Mouse (Mus musculus): ENCODE measurements around the gene Dnpep.
A peak's percentile ranks its signal among the peaks of the same experiment; 100 is the strongest.

Dnpep gene

GRCm38 (mm10) chr1:75264091-75264880, 53.5 kb downstream of the Dnpep start, which contains the start of gene Ptprn:
Ptprn (minus strand) TSS chr1:75264502.
- peak; percentile 89 for DNase-seq (ENCODE audit: low read depth, low spot score)

- DNase-seq (ENCODE audit: low read depth, low spot score) = peak; percentile 76
These were observed 54.5 kb downstream of the Dnpep start for GRCm38 (mm10) chr1:75262969-75263951.

- no peak for DNase-seq (ENCODE audit: low read depth, low spot score)
These were observed 56.5 kb downstream of the Dnpep start for GRCm38 (mm10) chr1:75261278-75261677.
